Mouse (Mus musculus) T-helper 17 cell (primary cell): Measurements from ENCODE around the gene Wnk1.

Source experiments
- in situ Hi-C, 2 experiments: fragments of 300-600 bp; cut with MboI, MseI; formaldehyde crosslinking; loops; 1 replicate in 1 of 2; 2 replicates in 1 of 2; pipeline ENCODE4 v1.15.1; 2025; ENCODE audit warnings: high pct_unique_total_duplicates in 2 of 2

Wnk1 gene

GRCm38 (mm10) chr6:119912046-119912445 is 126.4 kb downstream of the Wnk1 start:
- in situ Hi-C loops = no loop called here

GRCm38 (mm10) chr6:119905461-119905860 is 133.0 kb downstream of the Wnk1 start:
- in situ Hi-C loops = no loop called here

GRCm38 (mm10) chr6:119903081-119903789 is 135.2 kb downstream of the Wnk1 start:
- in situ Hi-C loops = loop anchor here in 1 of 2 experiments (5.0 kb wide), 1 partner anchor 421 kb away; no protein-coding TSS in a partner anchor

- in situ Hi-C loops = loop anchor here in 1 of 2 experiments (5.0 kb wide), 1 partner anchor 420 kb away; no protein-coding TSS in a partner anchor
Measured at GRCm38 (mm10) chr6:119902204-119903080, 136.0 kb downstream of the Wnk1 start, which contains the start of gene Rad52. Gene Rad52 (plus strand): TSS chr6:119902698.

- in situ Hi-C loops = no loop called here
Measured at GRCm38 (mm10) chr6:119892711-119893110, 145.8 kb downstream of the Wnk1 start.

- in situ Hi-C loops = no loop called here
Measured at GRCm38 (mm10) chr6:119883151-119883550, 155.3 kb downstream of the Wnk1 start.
